Mouse (Mus musculus): ENCODE data around the gene Atrip. TPM values are rescaled to one million over a fixed set of nuclear protein-coding genes. Genes with fewer than 3 reads are reported as not detected.

Atrip gene
- polyA plus RNA-seq, 3 experiments from 2014 or later: 19.2 to 28.2 (median 24.9) TPM

- no peak for ATAC-seq
Measured at GRCm38 (mm10) chr9:109031001-109031400, 42.9 kb downstream of the Atrip start.

GRCm38 (mm10) chr9:109030312-109030711 lies 43.6 kb downstream of the Atrip start:
- ATAC-seq: no peak

GRCm38 (mm10) chr9:109028919-109029318 lies 45.0 kb downstream of the Atrip start:
- ATAC-seq: no peak

- no peak for ATAC-seq
Measured at GRCm38 (mm10) chr9:109028421-109028820, 45.5 kb downstream of the Atrip start.

- no peak for ATAC-seq
Measured at GRCm38 (mm10) chr9:109027521-109027920, 46.4 kb downstream of the Atrip start.

- no peak for ATAC-seq
Measured at GRCm38 (mm10) chr9:109022866-109023685, 50.8 kb downstream of the Atrip start.

- no peak for ATAC-seq
Measured at GRCm38 (mm10) chr9:109021428-109021827, 52.5 kb downstream of the Atrip start.

- ATAC-seq: no peak
Measured at GRCm38 (mm10) chr9:109016973-109017604, 56.8 kb downstream of the Atrip start.

- no peak for ATAC-seq
Measured at GRCm38 (mm10) chr9:109015397-109015796, 58.5 kb downstream of the Atrip start.

GRCm38 (mm10) chr9:109010316-109010690 lies 63.6 kb downstream of the Atrip start:
- no peak for ATAC-seq

- ATAC-seq: no peak
Measured at GRCm38 (mm10) chr9:109009636-109010315, 64.1 kb downstream of the Atrip start.

GRCm38 (mm10) chr9:109008994-109009635 lies 64.8 kb downstream of the Atrip start:
- ATAC-seq: no peak

GRCm38 (mm10) chr9:109008081-109008480 lies 65.8 kb downstream of the Atrip start:
- ATAC-seq: no peak

Other genes with a start within 250 kb of the Atrip start
- not detected for gene Celsr3, start 247.8 kb downstream of the Atrip start, polyA plus RNA-seq (2017; shearing (Covaris generic))
- 10 to 100 TPM in 1 of 3 experiments, 1 to 10 TPM in 2; 7.3 to 12.6 (median 8.2) TPM for gene Slc26a6, start 220.8 kb downstream of the Atrip start, polyA plus RNA-seq (2017; shearing (Covaris generic))
- not detected for gene Tmem89, start 159.5 kb downstream of the Atrip start, polyA plus RNA-seq (2017; shearing (Covaris generic))
- gene Uqcrc1, start 137.5 kb downstream of the Atrip start, polyA plus RNA-seq (2017; shearing (Covaris generic)): 100 to 1,000 TPM; 187 to 203 (median 188) TPM
- under 1 TPM in 2 of 3 experiments, not detected in 1; 0.05 to 0.39 TPM for gene Col7a1, start 120.5 kb downstream of the Atrip start, polyA plus RNA-seq (2017; shearing (Covaris generic))
- not detected for gene Ucn2, start 88.1 kb downstream of the Atrip start, polyA plus RNA-seq (2017; shearing (Covaris generic))
- 1 to 10 TPM; 2.7 to 4.4 (median 4.2) TPM for gene Pfkfb4, start 82.3 kb downstream of the Atrip start, polyA plus RNA-seq (2017; shearing (Covaris generic))
- 1,000 to 10,000 TPM; 1,866 to 3,808 (median 3,640) TPM for gene Shisa5, start 35.6 kb downstream of the Atrip start, polyA plus RNA-seq (2017; shearing (Covaris generic))
- 10 to 100 TPM; 42.7 to 50.3 (median 49.9) TPM for gene Trex1, start 14.4 kb downstream of the Atrip start, polyA plus RNA-seq (2017; shearing (Covaris generic))
- gene Ccdc51, start 8.4 kb upstream of the Atrip start, polyA plus RNA-seq (2017; shearing (Covaris generic)): 10 to 100 TPM; 12.1 to 15.5 (median 12.3) TPM
- 100 to 1,000 TPM; 763 to 998 (median 907) TPM for gene Tma7, start 8.5 kb upstream of the Atrip start, polyA plus RNA-seq (2017; shearing (Covaris generic))
- gene Plxnb1, start 21.3 kb upstream of the Atrip start, polyA plus RNA-seq (2017; shearing (Covaris generic)): 1 to 10 TPM; 1.1 to 1.5 (median 1.1) TPM
- not detected for gene Fbxw21, start 87.9 kb upstream of the Atrip start, polyA plus RNA-seq (2017; shearing (Covaris generic))
- gene Fbxw13, start 121.9 kb upstream of the Atrip start, polyA plus RNA-seq (2017; shearing (Covaris generic)): not detected
- not detected for gene Fbxw20, start 160.6 kb upstream of the Atrip start, polyA plus RNA-seq (2017; shearing (Covaris generic))
- gene Fbxw14, start 213.6 kb upstream of the Atrip start, polyA plus RNA-seq (2017; shearing (Covaris generic)): not detected